Mouse (Mus musculus): ENCODE results near the gene Fbxl17.
A peak's percentile ranks its signal among the peaks of the same experiment; 100 is the strongest.

Fbxl17 gene

GRCm38 (mm10) chr17:63326227-63326626, 173.6 kb downstream of the Fbxl17 start:
- no peak for DNase-seq (ENCODE audit: low spot score)

DNA sequence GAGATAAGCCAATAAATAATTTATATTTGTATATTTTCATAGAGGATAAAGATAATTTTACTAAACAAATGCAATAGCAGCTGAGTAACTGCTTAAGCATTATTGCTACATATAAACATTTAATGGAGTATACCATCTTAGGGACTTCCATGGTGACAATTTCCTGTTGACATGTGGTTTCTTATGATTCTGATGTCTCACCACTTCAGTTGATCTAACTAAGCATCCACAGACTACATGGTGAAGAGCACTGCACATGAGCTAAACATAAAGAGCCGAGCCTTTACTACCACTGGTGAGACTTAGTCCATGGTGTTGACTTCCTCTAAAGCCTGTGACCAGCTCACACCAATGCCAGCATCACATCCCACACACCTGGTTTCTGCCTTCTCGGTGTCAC, 175.1 kb downstream of the Fbxl17 start:
- DNase-seq (ENCODE audit: low spot score): no peak

- peak; percentile 81 for DNase-seq (ENCODE audit: low spot score)
Observed at GRCm38 (mm10) chr17:63324039-63324438, 175.8 kb downstream of the Fbxl17 start.

DNA sequence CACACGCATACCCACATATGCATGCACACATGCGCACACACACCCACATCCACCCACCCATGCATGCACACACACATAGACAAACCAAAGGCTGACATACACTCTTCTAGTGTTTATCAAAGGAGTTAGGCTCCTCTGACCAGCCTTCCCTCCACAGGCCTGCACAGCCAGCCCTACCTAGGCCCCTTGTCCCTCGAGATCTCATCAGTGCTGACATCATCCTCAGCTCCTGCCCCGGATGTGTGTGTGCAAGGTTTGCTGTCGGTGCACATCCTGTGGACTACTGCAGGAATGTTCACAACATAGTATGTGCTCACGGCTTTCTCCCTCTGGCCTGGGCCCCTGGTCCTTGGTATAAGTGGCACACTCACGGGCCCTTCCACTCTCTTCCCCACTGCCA, 177.0 kb downstream of the Fbxl17 start:
- DNase-seq (ENCODE audit: low spot score): no peak

DNA sequence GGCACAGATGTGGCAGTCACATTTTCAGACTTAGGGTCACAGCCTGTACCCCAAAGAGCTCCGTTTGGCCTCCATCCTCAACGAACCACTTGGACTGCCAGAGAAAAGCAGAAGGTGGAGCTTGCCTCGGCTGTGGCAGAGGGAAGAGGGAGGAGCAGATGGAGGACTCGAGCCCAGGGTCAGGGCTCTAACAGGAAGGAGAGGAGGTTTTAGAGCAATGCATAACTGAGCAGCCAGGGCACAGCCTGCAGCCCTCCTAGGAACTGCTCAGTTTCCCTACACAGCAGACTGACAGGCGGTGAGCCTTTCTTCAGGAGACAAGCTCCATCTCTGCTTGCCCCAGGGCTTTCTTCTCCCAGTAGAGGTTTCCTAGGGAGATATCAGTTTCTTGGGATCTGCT, 178.5 kb downstream of the Fbxl17 start:
- no peak for DNase-seq (ENCODE audit: low spot score)

DNA sequence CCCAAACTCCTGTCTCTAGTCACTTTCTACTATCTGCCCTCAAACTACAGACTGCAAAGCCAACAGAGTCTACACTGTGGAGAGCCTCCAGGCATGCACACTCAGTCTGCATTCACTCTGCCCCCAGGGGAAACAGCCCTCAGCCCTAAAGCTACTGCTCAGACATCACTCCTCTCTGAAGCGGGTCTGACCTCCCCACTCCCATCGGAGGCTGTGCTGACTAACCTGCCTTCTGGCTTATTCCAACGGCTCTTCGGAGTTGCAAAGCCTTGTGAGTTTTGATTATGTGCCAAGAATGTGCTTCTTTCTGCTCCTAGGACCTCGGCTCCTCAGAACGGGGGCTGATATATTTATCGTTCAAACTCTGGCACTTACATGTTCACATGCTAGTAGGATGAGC, 182.3 kb downstream of the Fbxl17 start:
- DNase-seq (ENCODE audit: low spot score): no peak

DNA sequence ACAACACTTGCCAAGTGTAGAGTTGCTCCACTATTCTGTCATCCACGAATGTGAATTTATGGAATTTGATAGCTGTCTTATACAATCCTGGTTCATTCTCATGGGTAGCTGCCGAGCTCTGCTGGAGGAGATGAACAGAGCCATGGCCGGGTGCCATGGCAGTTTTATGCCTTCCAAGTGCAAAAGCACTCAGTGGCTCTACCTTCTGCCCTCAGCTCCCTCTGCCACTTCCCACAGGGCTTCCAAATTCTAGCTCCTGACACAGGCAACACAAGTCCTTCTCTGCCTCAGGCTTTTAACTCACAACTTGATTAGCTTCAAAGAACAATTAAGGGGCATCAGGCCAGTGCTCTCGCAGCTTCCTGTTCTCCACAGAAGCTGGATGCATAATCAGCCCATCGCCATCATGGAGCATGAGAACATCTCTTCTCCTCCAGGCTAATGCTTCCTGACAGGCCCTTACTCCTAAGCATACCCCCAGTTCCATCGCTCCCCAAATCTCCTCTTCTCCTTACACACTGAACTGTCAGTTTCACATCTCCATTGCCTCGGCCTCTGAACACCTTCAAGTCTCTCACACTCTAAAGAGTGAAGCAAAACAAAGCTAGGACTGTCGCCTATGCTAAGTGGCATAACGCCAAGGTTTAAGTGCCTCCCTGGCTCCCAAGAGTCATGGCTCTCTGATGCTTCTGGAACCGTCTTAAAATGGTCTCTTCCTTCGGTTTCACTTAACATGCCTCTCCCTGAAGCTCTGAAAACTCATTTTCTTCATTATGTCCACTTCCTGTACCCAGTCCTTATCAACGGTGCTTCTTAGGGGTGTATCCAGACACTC, 184.0 kb downstream of the Fbxl17 start:
- no peak for DNase-seq (ENCODE audit: low spot score)

- no peak for DNase-seq (ENCODE audit: low spot score)
Observed at GRCm38 (mm10) chr17:63312804-63313203, 187.0 kb downstream of the Fbxl17 start.

DNA sequence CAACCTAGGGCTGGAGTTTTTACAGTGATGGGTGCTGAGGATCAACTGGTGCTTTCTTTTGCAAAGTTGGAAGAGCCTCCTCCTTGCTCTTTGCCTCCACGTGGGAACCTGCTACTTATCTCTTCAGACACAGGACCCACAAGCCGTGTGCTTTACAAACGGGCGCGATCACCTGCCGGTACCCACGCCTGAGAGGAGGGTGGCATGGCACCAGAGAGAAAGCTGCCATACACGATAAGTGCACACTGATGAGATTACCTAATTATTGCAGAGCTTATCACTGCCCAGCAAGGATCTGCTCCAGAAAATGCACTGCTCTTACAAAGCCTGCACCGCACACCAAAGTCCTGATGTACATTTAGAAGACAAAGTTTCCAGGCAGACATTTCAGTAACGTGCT, 187.5 kb downstream of the Fbxl17 start:
- DNase-seq (ENCODE audit: low spot score): no peak

- DNase-seq (ENCODE audit: low spot score): no peak
Observed at GRCm38 (mm10) chr17:63311613-63312012, 188.2 kb downstream of the Fbxl17 start.

- DNase-seq (ENCODE audit: low spot score): no peak
Observed at GRCm38 (mm10) chr17:63310021-63310420, 189.8 kb downstream of the Fbxl17 start.

DNA sequence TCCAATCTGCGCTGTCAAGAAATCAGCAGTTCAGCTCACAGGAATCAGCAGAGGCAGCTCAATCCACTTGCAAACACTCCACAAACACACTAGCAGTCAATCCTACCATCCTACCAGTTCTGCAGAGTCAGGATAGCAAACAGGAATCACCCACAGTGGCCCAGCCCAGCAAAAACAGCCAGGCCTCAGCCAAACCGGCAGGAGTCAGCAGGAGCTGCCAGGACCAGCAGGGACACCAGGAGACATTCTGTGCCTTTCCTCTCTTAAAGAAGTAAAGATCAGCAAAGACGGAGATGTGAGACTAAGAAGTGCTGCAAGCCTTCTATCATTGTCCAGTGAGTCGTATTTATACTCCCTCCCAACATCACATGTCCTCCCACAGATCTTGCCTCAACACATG, 196.0 kb downstream of the Fbxl17 start:
- no peak for DNase-seq (ENCODE audit: low spot score)

DNA sequence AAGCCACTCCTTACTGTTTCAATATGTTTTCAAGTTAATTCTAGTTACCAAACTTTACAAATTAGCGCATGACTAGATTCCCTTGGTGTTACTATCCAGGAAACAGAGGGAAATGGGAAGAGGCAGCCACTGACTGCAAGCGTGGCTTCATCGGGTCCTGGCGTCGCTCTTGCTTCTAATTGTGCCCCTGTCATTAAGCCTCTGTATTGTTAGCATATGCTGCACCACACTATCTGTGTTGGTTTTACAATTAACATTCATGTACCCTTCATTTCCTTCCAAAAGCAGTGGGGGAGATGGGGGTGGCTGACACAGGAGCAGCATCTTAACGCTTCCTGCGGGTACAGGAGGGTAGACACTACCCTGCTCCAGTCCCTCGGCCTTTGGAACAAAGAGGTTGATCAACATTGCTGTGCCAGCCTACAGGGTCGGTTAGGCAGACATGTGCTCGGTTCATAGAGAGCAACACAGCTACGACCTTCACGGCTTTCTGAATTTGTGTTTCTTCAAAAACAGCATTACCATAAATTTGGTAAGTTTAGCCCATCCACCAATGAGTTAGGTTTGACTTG, 197.9 kb downstream of the Fbxl17 start:
- DNase-seq (ENCODE audit: low spot score): no peak

GRCm38 (mm10) chr17:63295471-63295870, 204.3 kb downstream of the Fbxl17 start:
- no peak for DNase-seq (ENCODE audit: low spot score)

DNA sequence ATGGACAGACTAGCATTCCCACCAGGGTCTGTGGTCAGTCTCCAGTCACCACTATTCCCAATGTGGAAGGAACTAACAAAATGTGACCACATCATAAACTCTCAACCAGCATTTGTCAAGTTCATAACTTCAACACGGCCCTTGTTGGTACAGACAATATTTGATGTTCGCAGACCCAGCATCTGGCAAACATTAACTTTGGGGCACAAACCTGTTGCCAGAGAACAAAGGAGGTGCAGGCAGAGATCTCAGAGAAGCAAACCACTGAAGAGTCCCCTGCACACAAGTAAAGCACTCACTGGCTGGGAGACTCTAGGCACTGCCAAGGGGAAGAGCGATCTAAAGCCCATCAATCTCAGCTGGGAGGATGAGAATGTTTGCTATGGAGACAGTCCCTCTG, 204.9 kb downstream of the Fbxl17 start:
- no peak for DNase-seq (ENCODE audit: low spot score)

- DNase-seq (ENCODE audit: low spot score): no peak
Observed at GRCm38 (mm10) chr17:63293979-63294378, 205.8 kb downstream of the Fbxl17 start.

DNA sequence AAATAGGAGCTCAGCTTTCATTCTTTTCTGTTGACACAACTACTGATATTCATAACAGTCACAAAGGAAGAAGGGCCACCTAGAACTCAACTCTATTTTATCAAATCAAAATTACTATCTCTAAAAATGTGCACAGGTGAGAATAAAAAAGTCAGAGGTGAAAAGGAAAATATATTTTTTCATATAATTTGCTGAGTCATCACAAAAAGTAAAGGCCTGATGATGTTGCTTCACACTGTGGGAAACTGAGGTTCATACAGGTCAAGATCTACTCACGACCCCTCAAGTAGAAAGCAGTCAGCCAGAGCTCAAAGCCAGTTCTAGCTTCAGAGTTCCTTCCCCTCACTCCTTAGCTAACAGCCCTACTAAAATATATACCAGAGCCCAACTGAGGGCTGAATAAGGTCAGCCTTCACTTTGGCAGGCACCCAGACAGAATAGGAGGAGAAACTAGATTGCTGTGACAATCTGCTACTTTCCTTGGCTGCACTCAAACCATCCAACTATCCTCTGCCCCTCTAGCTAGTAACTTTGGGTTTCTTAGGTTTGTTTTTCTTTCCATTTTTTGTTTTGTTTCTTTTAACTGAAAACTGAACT, 210.4 kb downstream of the Fbxl17 start:
- no peak for DNase-seq (ENCODE audit: low spot score)

DNA sequence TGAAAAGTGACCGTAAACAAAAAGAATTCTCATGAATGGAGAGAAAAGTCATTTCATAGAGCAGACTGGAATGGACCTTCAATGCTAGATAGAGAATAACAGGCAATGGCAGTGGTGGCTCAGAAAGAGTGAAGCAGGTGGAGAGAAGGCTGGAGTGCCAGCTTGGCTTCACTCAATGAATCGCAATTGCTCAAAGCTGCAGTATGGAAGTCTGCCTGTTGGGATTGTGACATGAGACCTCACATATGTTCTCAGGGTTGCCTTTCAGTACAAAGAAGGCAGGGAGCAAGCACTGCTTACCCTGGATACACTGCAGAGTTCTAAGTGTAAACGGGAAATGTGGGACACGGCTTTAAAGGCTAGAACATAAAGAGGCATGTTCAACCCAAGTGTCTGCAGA, 211.0 kb downstream of the Fbxl17 start:
- no peak for DNase-seq (ENCODE audit: low spot score)

- DNase-seq (ENCODE audit: low spot score): no peak
Observed at GRCm38 (mm10) chr17:63287413-63287812, 212.4 kb downstream of the Fbxl17 start.

DNA sequence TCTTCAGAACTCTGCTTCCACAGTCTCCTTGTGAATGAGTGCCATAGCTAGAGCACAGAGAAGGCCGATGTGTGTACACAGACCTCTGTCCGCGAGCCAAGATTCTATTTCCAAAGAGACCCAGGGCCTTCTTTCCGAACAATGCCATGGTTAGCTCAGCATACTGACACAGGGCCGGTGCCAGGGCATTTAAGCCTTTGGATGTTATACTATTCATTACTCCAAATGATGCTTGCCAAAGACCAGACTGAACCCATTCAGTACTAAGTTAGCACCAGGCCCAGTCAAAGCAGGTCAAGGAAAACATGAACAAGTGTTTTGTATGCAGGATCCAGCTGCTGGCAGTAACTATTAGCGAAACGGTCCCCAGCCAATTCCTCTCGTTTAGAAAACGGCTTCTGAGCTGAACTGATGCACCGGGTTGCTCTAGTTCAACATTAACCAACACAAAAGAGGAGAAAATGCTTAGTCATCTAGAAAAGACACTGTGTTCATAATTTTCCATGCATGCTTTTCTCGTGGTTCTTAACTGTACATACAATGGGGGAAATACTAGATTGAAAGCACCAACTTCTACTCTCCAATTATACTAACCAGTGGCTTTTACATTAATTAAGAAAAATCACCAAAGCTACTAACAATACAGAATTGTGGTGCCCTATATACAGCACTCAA, 214.4 kb downstream of the Fbxl17 start:
- DNase-seq (ENCODE audit: low spot score): peak; percentile 82

DNA sequence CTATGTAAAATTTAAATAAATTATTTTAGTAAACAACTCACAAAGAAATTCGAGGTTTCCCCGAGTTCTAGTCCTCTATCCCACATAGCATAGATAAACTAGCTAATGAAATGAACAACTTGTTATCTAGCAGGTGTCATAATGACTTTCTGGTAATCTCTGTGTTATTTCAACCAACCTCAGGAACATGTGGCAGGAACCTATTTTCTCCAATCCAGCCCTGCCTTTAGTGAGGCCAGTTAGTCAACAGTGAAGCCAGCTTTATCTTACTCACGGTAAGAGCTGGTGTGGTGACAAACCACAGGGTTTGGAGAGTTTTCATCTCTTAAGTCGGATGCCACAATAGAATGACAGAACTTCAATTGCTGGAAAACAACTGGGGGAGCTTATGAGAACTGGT, 215.7 kb downstream of the Fbxl17 start:
- DNase-seq (ENCODE audit: low spot score): no peak

DNA sequence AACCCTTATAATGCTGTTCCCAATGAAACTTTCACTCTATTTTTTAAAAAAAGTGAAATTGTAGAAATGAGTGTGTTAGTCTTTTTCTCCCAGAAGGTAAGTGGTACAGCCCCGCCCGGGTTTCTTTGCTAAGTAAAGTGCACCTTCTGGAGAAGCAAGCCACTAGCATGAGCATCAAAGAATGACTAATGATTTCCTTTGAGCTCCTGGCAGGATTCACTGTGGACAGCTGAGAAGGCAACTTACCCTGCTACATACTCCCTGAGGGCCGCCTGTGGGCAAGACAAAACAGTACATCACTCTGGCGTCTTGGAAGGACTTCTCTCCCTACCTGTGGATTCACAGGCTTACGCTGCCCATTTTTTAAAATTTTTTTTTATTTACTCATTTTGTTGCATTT, 217.8 kb downstream of the Fbxl17 start:
- no peak for DNase-seq (ENCODE audit: low spot score)

GRCm38 (mm10) chr17:63280990-63281389, 218.8 kb downstream of the Fbxl17 start:
- DNase-seq (ENCODE audit: low spot score): no peak
